Mouse (Mus musculus): ENCODE data around the gene Zfhx2.
"Not testable (repeated sequence)": the region's sequence is repeated elsewhere in the genome, so short reads cannot be mapped to it uniquely, and the experiment has no call there.

Zfhx2 gene

GRCm38 (mm10) chr14:55047971-55048531 lies 44.1 kb downstream of the Zfhx2 start:
- DNase-seq (ENCODE audit: low read depth, low spot score) = no peak

DNA sequence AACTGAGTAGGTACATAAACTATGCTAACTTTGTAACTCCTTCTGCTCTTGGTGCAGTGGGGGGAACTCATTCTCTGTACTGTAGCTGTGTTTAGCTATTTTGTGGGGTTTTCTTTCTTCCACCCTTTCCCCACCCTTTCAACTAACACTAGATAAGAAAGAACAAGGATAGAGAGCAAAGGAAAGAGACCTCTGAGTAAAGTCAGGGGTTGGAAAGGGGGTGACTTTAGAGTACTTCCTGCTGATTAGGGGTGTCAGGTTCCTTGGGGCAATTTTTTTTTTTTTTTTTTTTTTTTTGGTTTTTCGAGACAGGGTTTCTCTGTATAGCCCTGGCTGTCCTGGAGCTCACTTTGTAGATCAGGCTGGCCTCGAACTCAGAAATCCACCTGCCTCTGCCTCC lies 48.4 kb downstream of the Zfhx2 start:
- not testable (repeated sequence) for DNase-seq (ENCODE audit: low read depth, low spot score)

GRCm38 (mm10) chr14:55032695-55033225 lies 59.4 kb downstream of the Zfhx2 start:
- no peak for DNase-seq (ENCODE audit: low read depth, low spot score)

- DNase-seq (ENCODE audit: low read depth, low spot score) = peak; percentile 51
These were observed 63.0 kb downstream of the Zfhx2 start for GRCm38 (mm10) chr14:55029034-55029698.

DNA sequence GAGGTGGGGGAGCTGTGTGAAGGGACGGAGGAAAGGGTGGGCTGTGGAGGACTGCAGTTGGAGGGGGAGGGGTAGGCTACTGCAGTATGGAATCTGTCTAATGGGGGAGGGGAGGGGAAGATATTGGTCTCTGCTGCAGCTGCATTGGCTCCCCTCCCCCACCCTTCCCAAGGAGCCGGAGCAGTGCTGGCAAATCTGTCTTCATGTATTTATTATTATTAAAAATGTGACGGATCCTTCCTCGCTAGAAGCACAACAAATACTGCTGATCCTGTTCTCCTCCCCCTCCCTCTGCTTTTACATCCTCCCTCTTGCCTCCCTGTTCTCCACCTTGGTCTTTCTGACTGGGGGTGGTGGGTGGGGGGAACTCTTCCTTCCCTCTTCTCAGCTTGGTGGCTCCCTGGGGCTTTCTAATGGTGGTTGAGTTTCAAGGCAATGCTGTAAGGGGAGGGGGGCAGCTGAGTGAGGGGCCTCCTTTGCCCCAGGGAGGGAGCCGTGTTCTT lies 63.7 kb downstream of the Zfhx2 start:
- DNase-seq (ENCODE audit: low read depth, low spot score) = no peak

GRCm38 (mm10) chr14:55027653-55028052 lies 64.5 kb downstream of the Zfhx2 start:
- no peak for DNase-seq (ENCODE audit: low read depth, low spot score)

- no peak for DNase-seq (ENCODE audit: low read depth, low spot score)
These were observed 64.9 kb downstream of the Zfhx2 start for GRCm38 (mm10) chr14:55027251-55027650.

- no peak for DNase-seq (ENCODE audit: low read depth, low spot score)
These were observed 66.6 kb downstream of the Zfhx2 start for GRCm38 (mm10) chr14:55025527-55025926.

DNA sequence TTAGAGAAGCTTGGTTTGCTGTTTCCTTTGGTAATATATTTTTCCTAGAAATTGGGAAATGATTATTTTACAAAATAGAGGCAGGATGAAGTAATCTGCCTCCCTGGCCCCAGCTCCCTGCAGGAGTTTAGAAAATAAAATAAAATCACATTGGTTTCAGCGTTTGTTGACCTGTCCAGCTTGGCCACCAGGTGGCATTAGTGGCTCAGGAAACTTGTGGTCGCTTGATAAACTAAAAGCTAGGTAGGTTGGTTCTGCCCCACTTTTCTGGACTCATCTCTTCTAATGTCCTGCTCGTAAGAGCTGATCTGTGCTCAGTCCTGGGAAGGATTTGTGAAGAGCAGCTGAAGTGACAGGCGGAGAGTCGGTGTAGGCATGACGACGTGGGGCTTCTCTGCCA lies 67.9 kb downstream of the Zfhx2 start:
- peak; percentile 69 for DNase-seq (ENCODE audit: low read depth, low spot score)

- no peak for DNase-seq (ENCODE audit: low read depth, low spot score)
These were observed 69.1 kb downstream of the Zfhx2 start for GRCm38 (mm10) chr14:55023011-55023410.

GRCm38 (mm10) chr14:55020394-55020793 lies 71.7 kb downstream of the Zfhx2 start:
- DNase-seq (ENCODE audit: low read depth, low spot score) = no peak

GRCm38 (mm10) chr14:55016876-55017275 lies 75.2 kb downstream of the Zfhx2 start:
- DNase-seq (ENCODE audit: low read depth, low spot score) = no peak

GRCm38 (mm10) chr14:55015767-55016111 lies 76.4 kb downstream of the Zfhx2 start:
- no peak for DNase-seq (ENCODE audit: low read depth, low spot score)

DNA sequence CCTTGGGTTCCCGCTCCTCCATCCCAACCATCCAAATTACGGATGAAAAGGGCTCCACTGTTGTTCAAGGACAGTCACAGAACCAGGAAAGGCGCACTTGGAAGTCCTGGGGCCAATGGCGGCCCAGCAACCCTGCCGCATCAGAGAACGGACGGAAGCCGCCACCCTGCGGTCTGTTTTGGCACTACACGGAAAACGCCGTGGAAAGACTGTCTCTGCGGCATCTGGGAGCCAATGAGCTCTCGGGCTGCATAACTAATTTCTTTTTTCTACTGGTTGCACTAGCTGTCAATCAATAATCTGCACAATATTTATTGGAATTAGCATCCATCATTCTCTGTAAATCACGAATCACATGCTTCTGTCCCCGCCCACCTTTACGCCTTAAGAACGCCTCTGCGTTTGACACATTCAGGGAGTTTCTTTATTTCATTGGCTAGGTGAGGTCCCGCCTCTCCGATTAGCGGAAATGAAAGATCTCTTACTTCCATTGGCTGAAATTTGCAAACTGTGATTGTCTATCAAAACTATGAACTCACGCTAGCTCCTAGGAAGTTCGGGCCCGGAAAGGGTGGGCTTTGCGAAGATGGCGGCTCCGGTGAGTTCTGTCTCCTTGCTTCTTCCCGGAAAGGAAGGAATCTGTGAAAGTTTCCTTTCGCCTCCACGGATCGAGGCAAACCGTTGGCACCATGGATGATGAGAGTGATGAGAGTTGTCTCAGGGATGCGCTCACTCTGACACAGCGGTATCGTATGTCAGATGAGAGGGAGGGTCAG lies 76.9 kb downstream of the Zfhx2 start, which contains the start of gene Ngdn:
Ngdn (plus strand) TSS at position 464 of the 776 bp plus-strand sequence.
- peak; percentile 99 for DNase-seq (ENCODE audit: low read depth, low spot score)

DNA sequence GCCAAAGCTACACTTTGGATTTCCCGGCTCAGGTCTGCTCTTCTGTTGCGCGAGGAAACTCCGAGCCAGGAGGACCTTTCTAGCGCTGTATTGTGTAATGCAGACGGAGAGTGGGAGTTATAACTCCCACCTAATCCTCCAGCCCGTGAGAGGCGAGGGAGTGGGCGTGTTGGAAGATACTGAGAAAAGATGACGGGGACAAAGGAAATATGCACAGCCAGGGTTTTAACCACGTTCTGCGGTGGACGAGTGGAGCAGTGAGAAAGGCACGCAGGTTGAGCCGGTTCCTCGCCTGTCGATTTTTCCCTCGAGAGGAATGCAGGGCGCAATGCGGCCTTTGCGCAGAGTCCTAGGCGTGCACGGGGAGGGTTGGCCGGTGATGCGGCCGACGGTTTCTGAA lies 77.5 kb downstream of the Zfhx2 start:
- DNase-seq (ENCODE audit: low read depth, low spot score) = no peak

DNA sequence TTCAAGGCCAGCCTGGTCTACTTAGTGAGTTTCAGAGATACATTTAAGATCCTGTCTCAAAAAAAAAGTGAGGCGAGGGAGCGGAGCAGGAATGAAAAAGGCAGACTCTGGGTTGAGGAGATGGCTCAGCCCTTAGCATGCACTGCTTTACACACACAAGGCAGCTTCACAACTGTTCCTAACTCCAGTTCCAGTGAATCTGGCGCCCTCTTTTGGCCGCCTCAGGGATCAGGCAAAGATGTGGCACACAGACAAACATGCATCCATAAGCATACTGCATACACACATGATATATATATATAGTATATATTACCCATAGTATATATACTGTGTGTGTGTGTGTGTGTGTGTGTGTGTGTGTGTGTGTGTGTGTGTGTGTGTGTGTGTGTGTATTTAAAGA lies 81.0 kb downstream of the Zfhx2 start:
- DNase-seq (ENCODE audit: low read depth, low spot score) = peak; percentile 65

Data from A20 (cell line).